Mouse (Mus musculus) CH12.LX (cell line): ENCODE data around the gene Pgap3. TPM values are rescaled to one million over a fixed set of nuclear protein-coding genes. Genes with fewer than 3 reads are reported as not detected.

Source experiments
- DNase-seq: peaks from one replicate; pipeline ENCODE4 v3.0.0-alpha.2; 2013; ENCODE audit errors: extremely low read depth
- H3K27ac ChIP-seq: 2 replicates; pipeline ENCODE4 v1.5.1; 2012; ENCODE audit warnings: low read depth, mild to moderate bottlenecking, control low read depth, moderate library complexity; ENCODE audit not compliant: insufficient read depth
- H3K27me3 ChIP-seq: replicated peaks from 2 replicates; pipeline ENCODE3; 2012; ENCODE audit warnings: inconsistent platforms
- H3K36me3 ChIP-seq, 2 experiments: replicated peaks in 1 of 2; 2 replicates each; pipeline versions ENCODE3 to v1.6.1; 2012; ENCODE audit warnings: inconsistent platforms in 1 of 2, low read length in 1 of 2, mild to moderate bottlenecking in 1 of 2, mixed read lengths in 1 of 2, moderate library complexity in 1 of 2; ENCODE audit not compliant: control insufficient read depth in 1 of 2, insufficient read depth in 1 of 2
- H3K4me1 ChIP-seq, 2 experiments: 2 replicates each; pipeline ENCODE4 v1.6.1; 2012; ENCODE audit warnings: inconsistent platforms in 1 of 2, moderate library complexity in 1 of 2; ENCODE audit not compliant: insufficient read depth in 2 of 2, control insufficient read depth in 1 of 2
- H3K4me2 ChIP-seq: 2 replicates; pipeline ENCODE4 v1.6.1; 2012; ENCODE audit warnings: low read depth, mild to moderate bottlenecking, control low read depth; ENCODE audit not compliant: poor library complexity, insufficient read depth, severe bottlenecking
- H3K4me3 ChIP-seq, 3 experiments: fragments of 150-350 bp in 1 of 3; sonication (generic) in 1 of 3; replicated peaks in 1 of 3; 2 replicates each; pipeline versions ENCODE3 to v1.5.1; 2011 to 2012; ENCODE audit warnings: low read depth in 2 of 3, low read length in 2 of 3, mild to moderate bottlenecking in 2 of 3, moderate library complexity in 2 of 3, control low read depth in 1 of 3, improper control_type of control experiment in 1 of 3, inconsistent platforms in 1 of 3, mixed read lengths in 1 of 3; ENCODE audit not compliant: poor library complexity in 1 of 3
- H3K79me2 ChIP-seq: replicated peaks from 2 replicates; pipeline ENCODE4 v1.6.1; 2012; ENCODE audit warnings: mild to moderate bottlenecking, moderate library complexity; ENCODE audit not compliant: control insufficient read depth, poor library complexity, insufficient read depth, severe bottlenecking; ENCODE audit errors: extremely low read depth
- H3K9ac ChIP-seq: 2 replicates; pipeline ENCODE4 v1.6.1; 2012; ENCODE audit warnings: low read depth, mild to moderate bottlenecking, control low read depth, moderate library complexity; ENCODE audit not compliant: insufficient read depth
- H3K9me3 ChIP-seq: replicated peaks from 2 replicates; pipeline ENCODE3; 2012; ENCODE audit warnings: low read length, inconsistent platforms, mixed read lengths
- BHLHE40 ChIP-seq: IDR thresholded peaks from 2 replicates; pipeline ENCODE4 v1.6.1; 2011; ENCODE audit warnings: mild to moderate bottlenecking, low read depth, low read length, improper control_type of control experiment
- CHD1 ChIP-seq: IDR thresholded peaks from 2 replicates; pipeline ENCODE4 v1.6.1; 2012; ENCODE audit warnings: low read depth, low read length, improper control_type of control experiment, inconsistent platforms
- CHD2 ChIP-seq: IDR thresholded peaks from 2 replicates; pipeline ENCODE4 v1.6.1; 2011; ENCODE audit warnings: low read length, improper control_type of control experiment
- HCFC1 ChIP-seq: IDR thresholded peaks from 2 replicates; pipeline ENCODE4 v1.6.1; 2012; ENCODE audit warnings: low read depth, mild to moderate bottlenecking, inconsistent platforms, low read length, improper control_type of control experiment
- IRF4 ChIP-seq: IDR thresholded peaks from 2 replicates; pipeline ENCODE4 v1.6.1; 2014; ENCODE audit warnings: low read depth, mild to moderate bottlenecking, inconsistent platforms, low read length, improper control_type of control experiment
- KAT2A ChIP-seq: IDR thresholded peaks from 2 replicates; pipeline ENCODE4 v1.6.1; 2012; ENCODE audit warnings: low read length, improper control_type of control experiment, inconsistent platforms; ENCODE audit not compliant: insufficient replicate concordance
- MAFK ChIP-seq: IDR thresholded peaks from 2 replicates; pipeline ENCODE4 v1.6.1; 2011; ENCODE audit warnings: low read length, improper control_type of control experiment; ENCODE audit not compliant: insufficient replicate concordance
- MAZ ChIP-seq: IDR thresholded peaks from 2 replicates; pipeline ENCODE4 v1.6.1; 2012; ENCODE audit warnings: low read depth, mild to moderate bottlenecking, inconsistent platforms, low read length, improper control_type of control experiment, moderate library complexity
- MXI1 ChIP-seq: IDR thresholded peaks from 2 replicates; pipeline ENCODE4 v1.6.1; 2011; ENCODE audit warnings: mild to moderate bottlenecking, low read depth, low read length, improper control_type of control experiment
- MYC ChIP-seq: IDR thresholded peaks from 2 replicates; pipeline ENCODE4 v1.6.1; 2011; ENCODE audit warnings: low read depth, mild to moderate bottlenecking, improper control_type of control experiment, low read length
- POLR2AphosphoS2 ChIP-seq: IDR thresholded peaks from 2 replicates; pipeline ENCODE4 v1.6.1; 2011; ENCODE audit warnings: low read depth, low read length, improper control_type of control experiment
- RAD21 ChIP-seq: IDR thresholded peaks from 2 replicates; pipeline ENCODE4 v1.6.1; 2011; ENCODE audit warnings: low read depth, mild to moderate bottlenecking, low read length, improper control_type of control experiment, moderate library complexity
- UBTF ChIP-seq: IDR thresholded peaks from 2 replicates; pipeline ENCODE4 v1.6.1; 2012; ENCODE audit warnings: low read depth, mild to moderate bottlenecking, inconsistent platforms, low read length, improper control_type of control experiment, moderate library complexity
- USF2 ChIP-seq: conservative IDR thresholded peaks from 2 replicates; pipeline ENCODE4 v1.6.1; 2011; ENCODE audit warnings: low read depth, low read length, improper control_type of control experiment
- ZC3H11A ChIP-seq: IDR thresholded peaks from 2 replicates; pipeline ENCODE4 v1.6.1; 2012; ENCODE audit warnings: low read depth, mild to moderate bottlenecking, inconsistent platforms, low read length, improper control_type of control experiment
- dilution Hi-C: fragments of 300-500 bp; cut with MboI; formaldehyde crosslinking; loops from 2 replicates; pipeline ENCODE4 v1.14.3; 2020; ENCODE audit warnings: low sequenced_read_pairs; ENCODE audit not compliant: extremely low pct_unique_long_range_greater_than_20kb, extremely low pct_ligation_motif_present
- in situ Hi-C: fragments of 300-500 bp; cut with MboI; formaldehyde crosslinking; loops from 3 replicates; pipeline ENCODE4 v1.14.3; 2019; ENCODE audit warnings: low sequenced_read_pairs, low pct_ligation_motif_present, low pct_unique_long_range_greater_than_20kb, mixed read lengths
- polyA plus RNA-seq: library from polyadenylated mRNA; unstranded; fragments of >175 nt; gene quantifications from 2 replicates; pipeline ENCODE4 v1.2.1, GENCODE M21; 2012; ENCODE audit warnings: low read depth; ENCODE audit not compliant: insufficient read length
- total RNA-seq, 2 experiments: library from RNA; depleted of rRNA; stranded (reverse); fragments of 300-350 nt in 1 of 2; fragments of >200 nt in 1 of 2; gene quantifications; 2 replicates each; pipeline ENCODE4 v1.2.3; 2012 to 2014

The Pgap3 gene
- total and polyA plus RNA-seq, 3 experiments = 3.3 to 6.9 (median 6.5) TPM

- dilution Hi-C loops (no loop called here), in situ Hi-C loops (no loop called here)
- Histone ChIP-seq H3K9ac (no peak overlapping the region), H3K4me3 (no peak overlapping the region), H3K79me2 (no peaks in the 10 kb centered on the region; the same call in 1 of the 2 replicates), H3K4me2 (no peak overlapping the region), H3K4me1 (peaks cover 0 to under 1% of the 10 kb centered on the region in 2 experiments; a peak in 2 of 4 replicates), H3K36me3 (peaks cover 24 to 70% of the 10 kb centered on the region in 2 experiments), H3K27ac (no peak overlapping the region), H3K9me3 (no peaks in the 10 kb centered on the region), H3K27me3 (no peaks in the 10 kb centered on the region)
- no peak for DNase-seq
- TF ChIP-seq MXI1 (no peak), BHLHE40 (no peak)
Observed at GRCm38 (mm10) chr11:98371556-98372240, 28.6 kb downstream of the Pgap3 start.

GRCm38 (mm10) chr11:98370588-98370987 lies 29.7 kb downstream of the Pgap3 start:
- peaks cover 15 to 68% of the 10 kb centered on the region in 2 experiments for H3K36me3 ChIP-seq
- in situ Hi-C loops = no loop called here

GRCm38 (mm10) chr11:98369337-98369736 lies 31.0 kb downstream of the Pgap3 start:
- no peak for TF ChIP-seq POLR2AphosphoS2
- TF ChIP-seq MAZ = no peak
- no peak for TF ChIP-seq MAFK
- no peak for TF ChIP-seq UBTF
- TF ChIP-seq RAD21 = no peak
- TF ChIP-seq, all 38 proteins: peak for 0
- in situ Hi-C loops = no loop called here
- H3K4me2 ChIP-seq = no peak overlapping the region
- peaks cover 0 to 7% of the 10 kb centered on the region in 2 experiments; a peak in 2 of 4 replicates for H3K4me1 ChIP-seq
- H3K79me2 ChIP-seq = no peaks in the 10 kb centered on the region; the same call in 1 of the 2 replicates
- no peak for DNase-seq
- no peaks in the 10 kb centered on the region for H3K27me3 ChIP-seq
- dilution Hi-C loops = no loop called here
- H3K4me3 ChIP-seq = no peak overlapping the region
- no peak overlapping the region for H3K9ac ChIP-seq
- H3K27ac ChIP-seq = no peak overlapping the region
- H3K36me3 ChIP-seq = peaks cover 7 to 57% of the 10 kb centered on the region in 2 experiments
- no peaks in the 10 kb centered on the region for H3K9me3 ChIP-seq

More at GRCm38 (mm10) chr11:98370588-98370987, 29.7 kb downstream of the Pgap3 start:
- TF ChIP-seq MYC (no peak), IRF4 (no peak), CHD1 (no peak), HCFC1 (no peak), CHD2 (no peak), USF2 (no peak), KAT2A (no peak), ZC3H11A (no peak)
- Histone ChIP-seq H3K27me3 (no peaks in the 10 kb centered on the region), H3K79me2 (no peaks in the 10 kb centered on the region; the same call in 1 of the 2 replicates), H3K27ac (no peak overlapping the region), H3K4me1 (peaks cover 0 to 7% of the 10 kb centered on the region in 2 experiments; a peak in 2 of 4 replicates), H3K4me3 (no peak overlapping the region), H3K9me3 (no peaks in the 10 kb centered on the region), H3K9ac (no peak overlapping the region), H3K4me2 (no peak overlapping the region)
- dilution Hi-C loops = no loop called here
- no peak for DNase-seq
